Mouse (Mus musculus): ENCODE results near the gene Cnpy1.

The Cnpy1 gene

GRCm38 (mm10) chr5:28161938-28162402 is 83.6 kb downstream of the Cnpy1 start:
- H3K27me3 ChIP-seq (ENCODE audit: insufficient read depth, low read length): peaks cover 91% of the 10 kb centered on the region
- peak overlapping the region; percentile 35; the same call in 1 of the 2 replicates for H3K4me3 ChIP-seq (replicated peaks; ENCODE audit: low read length)
- peaks cover 49% of the 10 kb centered on the region for H3K4me1 ChIP-seq (replicated peaks; ENCODE audit: low read depth, low read length)
- no peaks in the 10 kb centered on the region for H3K36me3 ChIP-seq (ENCODE audit: insufficient read depth, low read length)
- H3K9me3 ChIP-seq (ENCODE audit: low read length): peaks cover 3% of the 10 kb centered on the region; the same call in 1 of the 2 replicates
- no peak for TF ChIP-seq CTCF (conservative IDR thresholded peaks at IDR 0.05; ENCODE audit: low read length)
- TF ChIP-seq NANOG (IDR thresholded peaks at IDR 0.05; ENCODE audit: borderline replicate concordance, low read length): no peak
- TF ChIP-seq POU5F1 (IDR thresholded peaks at IDR 0.05; ENCODE audit: borderline replicate concordance, low read length): no peak

- Histone ChIP-seq H3K27me3 (ENCODE audit: insufficient read depth, low read length) (peaks cover 91% of the 10 kb centered on the region), H3K9me3 (ENCODE audit: low read length) (peaks cover 3% of the 10 kb centered on the region; the same call in 1 of the 2 replicates), H3K4me3 (replicated peaks; ENCODE audit: low read length) (peak overlapping the region; percentile 35; the same call in 1 of the 2 replicates), H3K4me1 (replicated peaks; ENCODE audit: low read depth, low read length) (peaks cover 51% of the 10 kb centered on the region), H3K36me3 (ENCODE audit: insufficient read depth, low read length) (no peaks in the 10 kb centered on the region)
- no peak for TF ChIP-seq NANOG (IDR thresholded peaks at IDR 0.05; ENCODE audit: borderline replicate concordance, low read length)
- no peak for TF ChIP-seq POU5F1 (IDR thresholded peaks at IDR 0.05; ENCODE audit: borderline replicate concordance, low read length)
- TF ChIP-seq CTCF (conservative IDR thresholded peaks at IDR 0.05; ENCODE audit: low read length): no peak
Measured at GRCm38 (mm10) chr5:28161383-28161937, 84.1 kb downstream of the Cnpy1 start.

- peaks cover 3% of the 10 kb centered on the region; the same call in 1 of the 2 replicates for H3K9me3 ChIP-seq (ENCODE audit: low read length)
- peaks cover 48% of the 10 kb centered on the region for H3K4me1 ChIP-seq (replicated peaks; ENCODE audit: low read depth, low read length)
- H3K36me3 ChIP-seq (ENCODE audit: insufficient read depth, low read length): no peaks in the 10 kb centered on the region
- no peak overlapping the region for H3K4me3 ChIP-seq (replicated peaks; ENCODE audit: low read length)
- peaks cover 95% of the 10 kb centered on the region for H3K27me3 ChIP-seq (ENCODE audit: insufficient read depth, low read length)
- TF ChIP-seq POU5F1 (IDR thresholded peaks at IDR 0.05; ENCODE audit: borderline replicate concordance, low read length) (no peak), CTCF (conservative IDR thresholded peaks at IDR 0.05; ENCODE audit: low read length) (no peak), NANOG (IDR thresholded peaks at IDR 0.05; ENCODE audit: borderline replicate concordance, low read length) (no peak)
Measured at GRCm38 (mm10) chr5:28159891-28160470, 85.6 kb downstream of the Cnpy1 start.

GRCm38 (mm10) chr5:28159072-28159458 is 86.5 kb downstream of the Cnpy1 start:
- Histone ChIP-seq H3K4me1 (replicated peaks; ENCODE audit: low read depth, low read length) (peaks cover 46% of the 10 kb centered on the region), H3K9me3 (ENCODE audit: low read length) (peaks cover 3% of the 10 kb centered on the region; the same call in 1 of the 2 replicates), H3K36me3 (ENCODE audit: insufficient read depth, low read length) (no peaks in the 10 kb centered on the region), H3K27me3 (ENCODE audit: insufficient read depth, low read length) (peaks cover 93% of the 10 kb centered on the region), H3K4me3 (replicated peaks; ENCODE audit: low read length) (peak overlapping the region; percentile 46)
- TF ChIP-seq CTCF (conservative IDR thresholded peaks at IDR 0.05; ENCODE audit: low read length) (no peak), POU5F1 (IDR thresholded peaks at IDR 0.05; ENCODE audit: borderline replicate concordance, low read length) (no peak), NANOG (IDR thresholded peaks at IDR 0.05; ENCODE audit: borderline replicate concordance, low read length) (no peak)

- H3K9me3 ChIP-seq (ENCODE audit: low read length): peaks cover 3% of the 10 kb centered on the region; the same call in 1 of the 2 replicates
- H3K4me1 ChIP-seq (replicated peaks; ENCODE audit: low read depth, low read length): peaks cover 46% of the 10 kb centered on the region
- H3K27me3 ChIP-seq (ENCODE audit: insufficient read depth, low read length): peaks cover 93% of the 10 kb centered on the region
- H3K36me3 ChIP-seq (ENCODE audit: insufficient read depth, low read length): no peaks in the 10 kb centered on the region
- TF ChIP-seq POU5F1 (IDR thresholded peaks at IDR 0.05; ENCODE audit: borderline replicate concordance, low read length) (no peak), NANOG (IDR thresholded peaks at IDR 0.05; ENCODE audit: borderline replicate concordance, low read length) (no peak), CTCF (conservative IDR thresholded peaks at IDR 0.05; ENCODE audit: low read length) (no peak)
- peak overlapping the region; percentile 46 for H3K4me3 ChIP-seq (replicated peaks; ENCODE audit: low read length)
Measured at GRCm38 (mm10) chr5:28158308-28159071, 87.1 kb downstream of the Cnpy1 start.

GRCm38 (mm10) chr5:28157781-28158180 is 87.8 kb downstream of the Cnpy1 start:
- peak overlapping the region; percentile 46 for H3K4me3 ChIP-seq (replicated peaks; ENCODE audit: low read length)
- no peak for TF ChIP-seq CTCF (conservative IDR thresholded peaks at IDR 0.05; ENCODE audit: low read length)
- TF ChIP-seq POU5F1 (IDR thresholded peaks at IDR 0.05; ENCODE audit: borderline replicate concordance, low read length): no peak
- no peak for TF ChIP-seq NANOG (IDR thresholded peaks at IDR 0.05; ENCODE audit: borderline replicate concordance, low read length)
- no peaks in the 10 kb centered on the region for H3K36me3 ChIP-seq (ENCODE audit: insufficient read depth, low read length)
- peaks cover 94% of the 10 kb centered on the region for H3K27me3 ChIP-seq (ENCODE audit: insufficient read depth, low read length)
- peaks cover 3% of the 10 kb centered on the region; the same call in 1 of the 2 replicates for H3K9me3 ChIP-seq (ENCODE audit: low read length)
- peaks cover 46% of the 10 kb centered on the region for H3K4me1 ChIP-seq (replicated peaks; ENCODE audit: low read depth, low read length)

- Histone ChIP-seq H3K4me3 (replicated peaks; ENCODE audit: low read length) (0 out of 2 replicates have a peak overlapping the region, but pooled peaks have one; percentile 46), H3K9me3 (ENCODE audit: low read length) (peaks cover 3% of the 10 kb centered on the region; the same call in 1 of the 2 replicates), H3K4me1 (replicated peaks; ENCODE audit: low read depth, low read length) (peaks cover 45% of the 10 kb centered on the region), H3K36me3 (ENCODE audit: insufficient read depth, low read length) (no peaks in the 10 kb centered on the region), H3K27me3 (ENCODE audit: insufficient read depth, low read length) (peaks cover 94% of the 10 kb centered on the region)
- TF ChIP-seq CTCF (conservative IDR thresholded peaks at IDR 0.05; ENCODE audit: low read length) (no peak), POU5F1 (IDR thresholded peaks at IDR 0.05; ENCODE audit: borderline replicate concordance, low read length) (no peak), NANOG (IDR thresholded peaks at IDR 0.05; ENCODE audit: borderline replicate concordance, low read length) (no peak)
Measured at GRCm38 (mm10) chr5:28157044-28157730, 88.4 kb downstream of the Cnpy1 start.
